Comparison of ENCODE assay signal across 13 mouse cellular contexts in the genomic region with DNA sequence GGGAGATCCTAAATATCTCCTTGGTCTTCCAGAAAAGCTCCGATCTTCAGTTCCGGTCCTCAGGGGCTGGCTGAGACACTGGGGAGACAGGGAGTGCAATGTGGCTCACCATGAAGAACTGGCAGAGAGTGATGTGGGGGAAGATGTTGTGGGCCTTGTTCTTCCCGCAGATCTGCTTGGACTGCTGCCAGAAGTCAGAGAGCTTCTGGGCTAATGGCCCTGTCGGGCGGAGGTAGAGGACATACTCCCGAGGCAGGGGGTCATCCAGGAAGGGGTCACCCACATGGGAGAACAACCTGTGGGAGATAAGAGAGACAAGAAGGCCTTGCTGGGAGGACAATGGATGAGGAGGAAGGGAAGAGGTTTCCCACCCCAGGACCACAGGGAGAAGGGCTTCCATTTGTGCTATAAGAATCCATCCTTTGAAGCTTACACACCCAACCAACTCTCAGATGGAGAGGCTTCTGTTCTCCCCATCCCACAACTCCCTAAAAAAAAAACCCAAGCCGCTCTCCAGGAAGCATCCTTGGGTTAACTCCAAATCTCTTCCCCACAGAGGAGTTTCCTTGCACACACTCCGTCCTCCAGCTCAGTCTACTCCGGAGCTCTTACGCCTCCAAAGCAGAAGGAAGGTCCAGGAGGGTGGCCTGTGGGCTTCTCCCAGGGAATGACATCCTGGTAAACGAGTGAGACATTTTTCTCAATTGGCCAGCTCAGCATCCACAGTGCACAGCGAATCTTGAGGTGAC. TPM values are rescaled to one million over a fixed set of nuclear protein-coding genes. Genes with fewer than 3 reads are reported as not detected.
A peak's percentile ranks its signal among the peaks of the same experiment; 100 is the strongest.
DNase-seq lines count a peak whose midpoint lies in the region; ATAC-seq and TF ChIP-seq lines count a peak whose summit lies in the region.
"Had no signal": no experiment of that assay in that cellular context is flagged by ENCODE, and none has a peak within 500 bp of the region (broad histone marks: within the 10 kb centered on the region; RNA-seq: fewer than 3 reads in every experiment).

No protein-coding gene starts in this region.

- H3K36me3 ChIP-seq in hindbrain, postnatal 0 days (ENCODE audit: insufficient read depth, low read length): peaks cover 7% of the 10 kb centered on the region; the same call in 1 of the 2 replicates
- no peaks in the 10 kb centered on the region for H3K36me3 ChIP-seq in kidney, adult 2 months (ENCODE audit: control insufficient read depth, insufficient read depth, low read length)
- H3K36me3 ChIP-seq: lung, embryonic 15.5 days had no signal

- 49% methylated on average over 12 of the region's 12 CpGs for WGBS in hindbrain, postnatal 0 days
- WGBS in kidney, adult 2 months: 62% methylated on average over 12 of the region's 12 CpGs

- H3K4me2 ChIP-seq in hindbrain, postnatal 0 days (ENCODE audit: low read depth, low read length): no peak overlapping the region
- H3K4me2 ChIP-seq: lung, embryonic 15.5 days had no signal

- no peak for DNase-seq in frontal cortex, postnatal 14 days (ENCODE audit: low spot score in 2 of 2)
- DNase-seq in ovary, adult 18-20 months (ENCODE audit: low spot score): peak; percentile 31
- DNase-seq in ovary, postnatal 14 days (ENCODE audit: low spot score): no peak
- peak; percentile 10 for DNase-seq in hindbrain, postnatal 0 days (ENCODE audit: low spot score)
- peak; percentile 36 for DNase-seq in right cerebral cortex, postnatal 25 days
- no peak for DNase-seq in kidney, adult 2 months
- no peak for DNase-seq in kidney, adult 9 months
- DNase-seq: B cell, adult 2 months; embryo, embryonic 11 days; heart, adult 11 months; kidney, postnatal 25 days had no signal

- H3K9ac ChIP-seq in hindbrain, postnatal 0 days (replicated peaks; ENCODE audit: low read length): no peak overlapping the region
- H3K9ac ChIP-seq: lung, embryonic 15.5 days had no signal

- H3K4me1 ChIP-seq in hindbrain, postnatal 0 days (ENCODE audit: insufficient read depth, low read length): peaks cover 22% of the 10 kb centered on the region
- H3K4me1 ChIP-seq in kidney, adult 2 months (ENCODE audit: control insufficient read depth, insufficient read depth, low read length): no peaks in the 10 kb centered on the region

- no peak overlapping the region for H3K4me3 ChIP-seq in hindbrain, postnatal 0 days (ENCODE audit: low read length)
- H3K4me3 ChIP-seq in kidney, adult 2 months (ENCODE audit: insufficient read depth, low read depth, low read length): no peak overlapping the region
- H3K4me3 ChIP-seq: lung, embryonic 15.5 days had no signal

- H3K9me3 ChIP-seq in hindbrain, postnatal 0 days (ENCODE audit: low read length): no peaks in the 10 kb centered on the region
- H3K9me3 ChIP-seq: lung, embryonic 15.5 days had no signal

- ATAC-seq in frontal cortex, adult (ENCODE audit: low TSS enrichment): peak; percentile 53
- ATAC-seq in hindbrain, postnatal 0 days: no peak

- no peak for TF ChIP-seq POLR2A in kidney, adult 2 months (IDR thresholded peaks at IDR 0.05; ENCODE audit: low read depth, low read length)

- no peaks in the 10 kb centered on the region for H3K27me3 ChIP-seq in hindbrain, postnatal 0 days (ENCODE audit: insufficient read depth, low read length)
- H3K27me3 ChIP-seq in kidney, adult 2 months (replicated peaks; ENCODE audit: control insufficient read depth, insufficient read depth, low read length): no peaks in the 10 kb centered on the region
- H3K27me3 ChIP-seq: lung, embryonic 15.5 days had no signal

- no peak for TF ChIP-seq CTCF in hindbrain, postnatal 0 days (IDR thresholded peaks at IDR 0.05; ENCODE audit: low read depth)
- no peak for TF ChIP-seq CTCF in kidney, adult 2 months (conservative IDR thresholded peaks at IDR 0.05; ENCODE audit: insufficient read depth, insufficient read length, low read depth, low read length)

- H3K27ac ChIP-seq in hindbrain, postnatal 0 days: peak overlapping the region; percentile 51; the same call in 1 of the 2 replicates
- no peak overlapping the region for H3K27ac ChIP-seq in kidney, adult 2 months (ENCODE audit: insufficient read depth, low read depth, low read length)
- H3K27ac ChIP-seq: lung, embryonic 15.5 days had no signal

RNA-seq across cellular contexts. Expression of a gene that starts 46.1 kb away (rescaled TPM):
- 0.04 and 0.42 TPM in 2 replicates for total RNA-seq in hindbrain, postnatal 0 days (2014; rRNA removed)
- polyA plus RNA-seq in hindbrain, postnatal 0 days (2015; fragmentation: Nextera tagmentation; extraction: Ambion mirVana): 0.21 and 0.52 TPM in 2 replicates
- polyA plus RNA-seq in kidney, adult 2 months (2012; rRNA removed): 0.05 and 0.11 TPM in 2 replicates
- polyA plus RNA-seq: lung, embryonic 15.5 days had no signal

Comparison
In these comparisons a context has a peak if more than half of its experiments do, and no peak if none do; other contexts are left out.
1. DNase-seq: peak in ovary, adult 18-20 months (single experiment), hindbrain, postnatal 0 days (single experiment) and right cerebral cortex, postnatal 25 days (single experiment); none in frontal cortex, postnatal 14 days (0 of 2), ovary, postnatal 14 days (single experiment), kidney, adult 2 months (single experiment) and kidney, adult 9 months (single experiment).